Mouse (Mus musculus) layer of hippocampus, adult 11-12 months (tissue): ENCODE data around the gene Gm17482.
A peak's percentile ranks its signal among the peaks of the same experiment; 100 is the strongest.
"Not testable (repeated sequence)": the region's sequence is repeated elsewhere in the genome, so short reads cannot be mapped to it uniquely, and the experiment has no call there.

Experiments
- DNase-seq: peaks from one replicate; pipeline ENCODE4 v3.0.0; 2022; ENCODE audit warnings: low spot score

Gene Gm17482

GRCm38 (mm10) chr6:115227043-115227442 lies at the start of gene Gm17482:
Gene Gm17482, plus strand, starts transcription at chr6:115227343.
- DNase-seq: no peak

DNA sequence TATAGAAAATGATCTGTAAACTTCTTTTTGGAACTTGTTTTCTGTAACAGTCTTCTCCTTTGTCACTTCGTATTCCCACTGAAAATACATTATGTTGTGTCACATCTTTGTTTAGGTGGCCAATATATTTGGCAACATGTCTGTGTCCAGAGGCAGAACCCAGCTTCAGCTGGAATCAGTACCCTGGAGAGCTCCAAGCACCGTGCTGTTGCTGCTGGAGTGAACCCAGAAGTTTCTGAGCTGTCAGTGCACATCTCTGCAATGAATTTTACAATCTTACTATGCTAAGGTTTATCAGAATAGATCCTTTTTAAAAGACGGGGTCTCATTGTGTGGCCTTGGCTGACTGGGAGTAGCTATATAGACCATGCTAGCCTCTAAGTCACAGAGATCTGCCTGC lies 48.3 kb upstream of the Gm17482 start:
- DNase-seq: no peak

DNA sequence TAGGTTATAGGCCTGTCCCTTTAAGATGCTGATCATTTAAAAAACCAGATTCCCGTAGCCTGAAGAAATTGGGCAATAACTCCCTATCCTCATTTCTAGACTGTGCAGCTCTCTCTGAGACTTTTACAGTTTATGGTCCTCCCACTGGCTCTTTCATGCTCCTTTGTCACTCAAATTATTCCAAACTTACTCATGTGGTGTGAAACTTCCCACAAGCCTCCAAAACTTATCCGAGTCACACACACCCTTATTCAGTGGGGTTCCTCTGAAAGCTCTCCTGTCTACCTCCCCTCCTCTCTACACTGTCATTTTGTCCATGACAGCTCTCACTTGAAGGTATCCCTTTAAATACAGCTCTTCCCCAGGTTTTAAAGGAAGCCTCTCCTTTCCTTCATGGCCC lies 46.0 kb upstream of the Gm17482 start:
- no peak for DNase-seq

- no peak for DNase-seq
These were observed 36.0 kb upstream of the Gm17482 start for GRCm38 (mm10) chr6:115191111-115191510.

DNA sequence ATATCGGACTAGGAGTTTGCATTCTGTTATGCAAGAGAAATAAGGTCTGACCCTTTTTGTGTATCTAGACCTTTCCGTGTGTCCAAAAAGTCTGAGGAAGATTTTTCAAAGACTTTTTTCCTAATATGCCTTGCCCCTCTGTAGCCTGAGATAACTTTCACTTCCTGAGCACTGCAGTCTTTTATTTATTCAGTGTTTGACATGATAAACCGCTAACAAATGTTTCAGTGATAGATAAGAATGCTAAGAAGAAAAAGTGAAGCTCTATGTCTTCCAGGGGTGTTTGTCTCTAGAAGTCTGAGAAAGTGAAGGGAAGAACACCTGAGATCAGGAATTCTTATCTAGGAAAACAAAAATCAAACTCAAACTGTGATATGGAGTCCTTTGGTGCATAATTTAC lies 26.4 kb upstream of the Gm17482 start:
- no peak for DNase-seq

GRCm38 (mm10) chr6:115203029-115203428 lies 24.1 kb upstream of the Gm17482 start:
- DNase-seq: no peak

DNA sequence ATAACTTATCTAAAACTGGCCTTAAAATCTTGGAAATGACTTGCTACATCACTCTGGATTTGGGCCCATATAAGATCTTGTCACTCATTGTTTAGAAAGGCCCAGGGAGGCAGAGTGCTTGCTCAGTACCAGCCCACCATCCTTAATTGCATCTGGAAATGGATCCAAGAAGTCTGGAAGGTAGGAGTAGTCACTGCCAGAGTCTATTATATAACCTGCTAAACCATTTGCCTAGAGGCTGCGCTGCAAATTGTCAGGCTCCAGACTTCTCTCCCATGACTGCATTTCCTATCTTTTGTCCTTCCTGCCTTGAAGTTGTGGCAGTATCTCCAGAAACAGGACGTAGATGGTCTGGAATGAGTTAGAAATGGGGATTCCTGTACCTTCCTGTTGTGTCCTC lies 17.0 kb upstream of the Gm17482 start:
- no peak for DNase-seq

DNA sequence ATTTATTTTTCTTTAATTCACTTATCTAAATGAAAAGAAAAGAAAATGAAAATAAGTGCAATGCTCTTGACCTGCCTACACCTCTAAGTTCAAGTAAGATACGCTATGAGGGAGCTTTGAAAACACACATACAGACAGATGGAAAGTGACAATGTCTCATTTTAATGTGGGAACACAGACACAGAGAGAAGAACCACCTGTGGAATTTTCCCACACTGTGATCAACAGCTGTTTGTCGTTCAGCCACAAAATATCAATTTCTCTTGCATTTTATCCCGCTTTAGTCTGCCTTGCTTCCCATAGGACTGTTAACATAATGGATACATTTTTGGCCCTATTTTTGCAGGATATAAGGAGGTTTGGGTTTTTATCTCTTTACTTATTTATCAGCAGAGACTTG lies 16.3 kb upstream of the Gm17482 start:
- DNase-seq: no peak

GRCm38 (mm10) chr6:115212132-115212903 lies 14.8 kb upstream of the Gm17482 start:
- DNase-seq: no peak

- no peak for DNase-seq
These were observed 14.0 kb upstream of the Gm17482 start for GRCm38 (mm10) chr6:115213129-115213528.

- DNase-seq: peak; percentile 45
These were observed 5.9 kb upstream of the Gm17482 start for GRCm38 (mm10) chr6:115221215-115221641.

GRCm38 (mm10) chr6:115225519-115225918 lies 1.6 kb upstream of the Gm17482 start:
- peak; percentile 78 for DNase-seq

DNA sequence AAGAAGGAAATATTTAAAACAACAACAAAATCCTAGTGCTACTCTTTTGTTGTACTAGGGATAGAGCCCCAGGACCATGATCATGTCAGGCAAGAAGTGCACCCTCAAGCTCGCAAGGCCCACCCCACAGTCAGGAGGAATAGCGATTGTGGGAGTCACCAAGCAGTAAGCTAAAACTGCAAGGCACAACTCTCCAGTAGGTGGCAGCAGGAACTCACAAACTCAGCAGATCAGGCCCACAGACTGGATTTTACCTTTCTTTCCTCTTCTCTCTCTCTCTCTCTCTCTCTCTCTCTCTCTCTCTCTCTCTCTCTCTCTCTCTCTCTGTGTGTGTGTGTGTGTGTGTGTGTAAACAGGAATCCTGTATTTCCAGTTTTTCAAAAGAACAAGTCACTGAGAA lies 386 bp downstream of the Gm17482 start:
- DNase-seq: peak; percentile 88

DNA sequence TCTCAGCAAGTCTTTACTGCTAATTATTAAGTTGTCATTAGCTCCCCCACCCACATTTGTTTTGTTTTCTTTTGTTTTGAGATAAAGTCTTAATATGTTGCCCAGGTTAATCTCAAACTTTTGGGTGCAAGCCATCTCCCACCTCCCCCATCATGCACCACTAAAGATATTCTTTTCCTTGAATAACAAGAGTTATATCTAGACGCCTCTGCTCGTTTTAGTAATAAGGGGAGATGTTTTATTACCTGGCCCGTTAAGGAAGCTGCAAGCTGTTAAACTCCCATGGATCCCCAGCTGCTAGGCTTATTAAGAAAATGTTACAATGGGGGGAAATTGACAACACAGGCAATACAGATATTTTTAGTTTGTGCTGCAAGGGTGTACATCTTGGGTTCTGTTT lies 3.4 kb downstream of the Gm17482 start:
- DNase-seq: no peak

- no peak for DNase-seq
These were observed 4.7 kb downstream of the Gm17482 start for GRCm38 (mm10) chr6:115231836-115232235.

GRCm38 (mm10) chr6:115232562-115232961 lies 5.4 kb downstream of the Gm17482 start:
- DNase-seq: no peak

GRCm38 (mm10) chr6:115238031-115239027 lies 11.2 kb downstream of the Gm17482 start:
- no peak for DNase-seq

- DNase-seq: no peak
These were observed 12.2 kb downstream of the Gm17482 start for GRCm38 (mm10) chr6:115239335-115239734.

GRCm38 (mm10) chr6:115240431-115240830 lies 13.3 kb downstream of the Gm17482 start:
- DNase-seq: not testable (repeated sequence)

- DNase-seq: no peak
These were observed 14.1 kb downstream of the Gm17482 start for GRCm38 (mm10) chr6:115241131-115241699.

- no peak for DNase-seq
These were observed 14.8 kb downstream of the Gm17482 start for GRCm38 (mm10) chr6:115241939-115242338.

DNA sequence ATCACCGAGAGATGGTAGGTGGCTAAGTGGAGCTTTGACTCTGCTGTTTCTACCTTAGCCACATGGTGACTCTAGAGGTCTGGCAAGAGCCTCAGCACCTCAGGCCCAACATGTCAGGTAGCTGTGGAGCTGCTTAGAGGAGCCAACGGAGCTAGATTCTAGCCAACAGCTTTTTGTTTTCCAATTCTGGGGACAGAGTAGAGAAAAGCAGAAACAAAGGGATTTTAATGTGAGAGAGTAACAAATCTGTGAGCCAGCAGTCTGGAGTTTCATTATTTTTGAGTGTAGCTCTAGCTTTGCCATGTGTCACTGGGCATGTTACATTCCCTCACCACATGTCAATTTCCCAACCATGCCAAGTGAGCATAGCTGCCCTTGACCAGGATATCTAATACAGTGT lies 17.1 kb downstream of the Gm17482 start:
- no peak for DNase-seq
